Mouse (Mus musculus): Measurements from ENCODE around the gene Ppm1b.

The Ppm1b gene

DNA sequence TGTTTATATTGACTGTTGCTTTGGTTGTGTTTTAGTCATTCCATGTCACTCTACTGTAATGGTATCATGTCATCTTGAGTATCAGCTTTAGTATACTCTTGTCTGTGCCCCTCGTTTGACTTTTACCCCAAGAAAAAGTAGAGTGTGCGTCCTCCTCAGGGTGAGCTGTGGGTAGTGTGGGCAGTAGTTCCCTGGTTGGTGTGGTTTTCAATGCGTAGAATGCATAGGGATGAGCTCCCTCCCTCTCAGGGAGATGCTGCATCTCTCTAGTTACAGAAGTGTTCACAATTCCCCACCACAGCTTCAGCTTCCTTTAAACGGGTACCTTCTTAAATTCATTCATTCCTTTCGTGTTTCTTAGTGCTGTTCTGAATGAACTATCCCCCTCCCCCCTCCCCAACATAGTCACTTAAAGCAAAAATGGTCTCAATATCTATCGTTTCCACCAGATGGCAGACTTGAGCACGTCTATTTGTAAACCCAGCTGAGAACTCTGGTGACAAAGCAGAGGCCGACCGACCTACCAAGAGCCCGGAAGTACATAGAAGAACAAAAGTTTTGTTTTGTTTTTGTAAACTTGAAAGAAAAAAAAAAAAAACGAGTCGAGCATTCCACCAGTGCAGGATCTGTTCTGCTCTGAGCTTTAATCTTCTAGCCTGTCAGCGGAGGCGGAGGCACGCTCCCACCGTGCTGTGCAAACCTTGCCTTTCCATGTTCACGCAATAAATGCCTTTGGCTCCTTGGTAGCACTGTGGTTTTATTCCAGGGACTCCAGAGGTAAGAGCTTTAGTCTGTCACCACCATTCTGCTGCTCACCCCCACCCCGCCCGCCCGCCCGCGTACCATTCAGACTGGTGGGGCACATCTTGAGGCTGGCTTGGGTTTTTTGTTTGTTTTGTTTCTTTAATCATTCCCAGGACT, 67.0 kb downstream of the Ppm1b start:
- no peak for DNase-seq (ENCODE audit: low spot score)

DNA sequence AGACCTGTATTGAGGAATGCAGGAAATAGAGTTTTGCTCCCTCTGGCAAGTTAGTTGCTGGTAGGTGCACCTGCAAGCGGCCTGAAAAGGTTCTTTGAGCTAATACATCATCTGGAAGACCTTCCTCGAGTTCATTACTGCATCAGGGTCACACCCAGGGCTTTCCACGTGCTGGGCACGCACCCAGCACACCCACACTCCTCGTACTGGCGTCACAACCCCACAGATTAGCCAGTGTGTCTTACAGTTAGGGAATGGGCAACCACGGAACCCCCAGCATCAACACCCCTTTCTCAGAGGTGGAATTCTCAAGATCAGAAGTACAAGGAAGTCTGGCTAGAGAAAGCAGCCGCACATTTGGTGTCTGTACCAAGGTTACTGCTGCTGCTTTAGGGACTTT, 67.7 kb downstream of the Ppm1b start:
- no peak for DNase-seq (ENCODE audit: low spot score)

DNA sequence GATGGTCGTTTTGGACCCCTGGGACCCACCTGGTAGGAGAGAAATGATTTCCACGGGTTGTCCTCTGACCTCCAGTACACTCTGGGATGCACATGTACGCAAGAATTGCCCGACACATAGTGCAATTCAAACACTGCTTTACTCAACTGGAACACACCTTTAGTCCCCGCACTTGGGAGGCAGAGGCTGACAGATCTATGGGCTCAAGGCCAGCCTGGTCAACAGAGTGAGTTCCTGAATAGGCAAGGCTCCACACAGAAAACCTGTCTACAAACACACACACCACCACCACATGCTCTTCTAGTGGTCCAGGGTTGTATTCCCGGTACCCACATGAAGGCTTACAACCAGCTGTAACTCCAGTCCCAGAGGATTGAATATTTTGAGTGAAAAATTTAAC, 68.6 kb downstream of the Ppm1b start:
- no peak for DNase-seq (ENCODE audit: low spot score)

DNA sequence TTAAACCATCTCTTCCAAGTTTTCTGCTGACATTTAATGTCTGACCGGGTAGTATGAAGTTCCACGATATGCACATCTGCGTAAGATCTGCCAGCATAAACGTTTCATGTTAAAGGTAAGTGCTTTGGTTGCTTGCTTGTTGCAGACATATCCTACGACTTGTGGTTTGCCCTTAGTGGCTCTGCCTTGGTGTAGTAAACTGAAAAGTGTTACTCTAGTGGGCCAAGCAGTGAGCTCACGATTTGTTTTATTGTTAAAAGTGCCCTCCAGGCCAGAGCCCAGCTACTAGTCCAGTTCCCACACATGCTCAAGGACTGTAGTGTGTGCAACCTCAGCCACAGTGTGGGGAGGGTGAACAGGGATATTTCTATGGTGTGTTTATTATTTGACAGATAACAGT, 69.9 kb downstream of the Ppm1b start:
- DNase-seq (ENCODE audit: low spot score), result no peak

DNA sequence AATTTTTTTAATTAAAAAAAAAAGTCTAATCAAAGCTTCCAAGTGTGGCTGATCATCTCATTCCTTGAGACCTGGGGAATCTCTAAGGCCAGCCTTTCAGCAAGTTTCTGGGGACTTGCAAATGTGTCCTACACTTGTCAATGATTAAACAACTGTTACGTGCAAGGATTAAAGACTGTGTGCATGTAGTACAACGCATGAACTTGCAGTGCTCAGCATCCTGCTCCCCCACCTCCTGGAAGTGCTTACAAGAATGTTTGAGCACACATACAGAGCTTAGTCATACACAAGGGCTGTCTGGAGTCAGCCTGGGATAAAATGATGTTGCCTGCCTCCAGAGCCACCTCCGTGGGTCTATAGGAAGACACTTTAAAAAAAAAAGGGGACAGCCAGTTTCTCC, 70.7 kb downstream of the Ppm1b start:
- DNase-seq (ENCODE audit: low spot score), result no peak

DNA sequence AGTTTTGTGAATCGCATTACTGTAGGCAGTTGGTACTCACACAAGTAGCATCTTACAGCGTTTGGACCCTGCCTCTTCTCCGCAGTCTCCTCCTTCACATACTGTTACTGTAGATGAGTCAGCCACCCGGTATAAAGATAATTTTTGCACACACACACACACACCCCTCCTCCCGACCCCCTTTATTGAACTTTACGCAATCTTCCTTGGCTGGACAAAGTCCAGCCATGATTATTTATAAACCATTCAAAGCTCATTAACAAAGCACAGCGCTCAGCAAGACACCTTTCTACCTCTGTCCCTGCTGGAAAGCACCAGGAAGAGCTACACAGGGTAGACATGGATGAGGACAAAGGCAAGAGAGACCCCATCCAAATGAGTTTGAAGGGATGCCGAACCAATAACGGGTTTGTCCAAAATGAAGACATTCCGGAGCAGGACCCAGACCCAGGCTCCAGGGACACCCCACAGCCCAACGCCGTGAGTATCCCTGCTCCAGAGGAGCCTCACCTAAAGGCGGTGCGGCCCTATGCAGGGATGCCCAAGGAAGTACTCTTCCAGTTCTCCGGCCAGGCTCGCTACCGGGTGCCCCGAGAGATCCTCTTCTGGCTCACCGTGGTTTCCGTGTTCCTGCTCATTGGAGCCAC, 71.7 kb downstream of the Ppm1b start, which contains the start of gene Slc3a1:
TSS of gene Slc3a1 (plus strand) at position 284 of the 647 bp plus-strand sequence.
- DNase-seq (ENCODE audit: low spot score), result no peak

DNA sequence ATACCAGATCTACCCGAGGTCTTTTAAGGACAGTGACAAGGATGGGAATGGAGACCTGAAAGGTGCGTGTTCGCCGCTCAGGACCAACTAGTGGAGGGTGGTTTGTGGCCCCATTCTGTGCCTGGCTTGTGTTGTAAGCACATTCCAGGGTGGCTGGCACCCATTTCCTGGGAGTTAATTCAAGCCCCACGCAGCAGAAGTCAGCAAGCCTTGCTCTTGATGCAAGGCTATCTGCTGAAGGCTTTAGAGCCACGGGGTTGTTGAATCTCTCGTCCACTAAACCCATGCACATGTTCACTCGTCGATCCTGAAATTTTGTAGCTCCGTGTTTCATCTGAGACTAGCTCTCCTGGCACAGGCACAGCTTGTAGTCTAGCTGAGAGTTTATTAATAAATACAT, 72.3 kb downstream of the Ppm1b start:
- no peak for DNase-seq (ENCODE audit: low spot score)

DNA sequence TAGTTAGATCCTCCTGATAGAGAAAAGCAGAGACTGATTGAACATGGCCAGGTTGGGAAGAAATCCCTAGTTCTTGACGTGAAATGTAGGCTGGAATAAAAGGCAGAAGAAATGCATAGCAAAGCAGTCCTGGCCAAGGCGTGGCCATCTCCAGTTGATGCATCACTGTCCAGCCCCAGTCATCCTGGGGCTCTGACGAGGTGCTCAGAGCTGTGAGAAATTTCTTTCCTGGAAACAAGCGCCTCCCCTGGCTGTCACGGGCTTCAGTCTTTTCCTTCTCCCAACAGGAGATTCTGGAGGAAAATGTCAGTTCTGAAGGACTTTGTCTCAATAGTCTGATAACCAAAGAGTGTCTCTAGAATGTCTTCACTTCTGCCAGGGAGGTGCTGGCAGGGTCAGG, 74.1 kb downstream of the Ppm1b start:
- no peak for DNase-seq (ENCODE audit: low spot score)

DNA sequence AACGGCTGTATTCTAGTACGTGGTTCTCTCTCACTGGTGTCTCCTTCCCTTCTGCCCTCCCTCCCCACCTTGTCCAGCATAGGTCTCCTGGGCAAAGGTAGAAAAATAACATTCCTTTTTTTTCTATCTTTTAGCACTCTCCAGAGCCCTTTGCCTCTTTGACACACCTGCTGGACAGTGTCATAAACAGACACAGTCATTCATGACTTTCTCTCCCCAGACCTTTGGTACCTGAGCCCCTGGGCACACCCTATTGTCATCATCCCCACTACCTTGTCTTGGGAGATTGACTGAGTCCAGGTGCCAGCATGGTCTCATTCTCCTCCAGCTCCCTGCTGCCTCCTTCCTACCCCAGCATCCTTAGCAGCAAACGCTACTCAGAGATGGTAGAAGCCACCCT, 76.5 kb downstream of the Ppm1b start:
- DNase-seq (ENCODE audit: low spot score), result no peak

DNA sequence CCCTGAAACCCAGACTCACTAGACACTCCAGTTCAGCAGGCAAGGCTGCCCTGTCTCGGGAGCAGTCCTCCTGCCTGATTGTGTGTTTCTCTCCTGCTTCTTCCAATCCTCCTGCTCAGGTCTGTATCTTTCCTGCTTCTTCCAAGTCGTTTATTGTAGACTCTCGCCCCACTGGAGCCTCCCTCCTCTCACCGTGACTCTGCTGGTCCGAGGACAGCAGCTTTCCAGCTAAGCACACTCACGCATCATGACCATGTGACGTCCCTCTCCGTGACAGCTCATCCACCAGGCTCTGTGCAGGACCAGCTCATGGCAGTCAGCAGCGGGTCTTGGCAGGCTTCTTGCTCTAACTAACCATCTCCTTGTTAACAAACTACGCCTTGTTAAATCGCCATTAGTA, 77.5 kb downstream of the Ppm1b start:
- DNase-seq (ENCODE audit: low spot score), result no peak

DNA sequence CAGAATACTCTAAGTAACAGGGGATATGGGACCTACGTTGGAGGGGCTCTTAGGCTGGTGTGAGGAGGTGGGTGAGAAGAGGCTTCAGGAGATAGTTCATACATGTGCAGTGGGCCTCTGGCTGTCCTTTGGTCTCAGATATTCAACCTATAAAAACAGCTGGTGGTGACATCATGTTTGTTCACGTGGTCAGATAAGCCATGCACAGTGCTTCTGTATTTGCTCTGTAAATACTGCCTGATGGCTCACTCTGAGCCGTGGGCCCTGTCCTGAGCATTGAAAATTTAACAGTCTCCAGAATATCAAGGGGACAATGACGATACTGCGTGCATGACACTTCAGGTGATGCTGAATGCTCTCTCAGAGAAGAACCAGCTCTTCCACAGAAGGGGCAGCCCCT, 81.3 kb downstream of the Ppm1b start:
- no peak for DNase-seq (ENCODE audit: low spot score)

DNA sequence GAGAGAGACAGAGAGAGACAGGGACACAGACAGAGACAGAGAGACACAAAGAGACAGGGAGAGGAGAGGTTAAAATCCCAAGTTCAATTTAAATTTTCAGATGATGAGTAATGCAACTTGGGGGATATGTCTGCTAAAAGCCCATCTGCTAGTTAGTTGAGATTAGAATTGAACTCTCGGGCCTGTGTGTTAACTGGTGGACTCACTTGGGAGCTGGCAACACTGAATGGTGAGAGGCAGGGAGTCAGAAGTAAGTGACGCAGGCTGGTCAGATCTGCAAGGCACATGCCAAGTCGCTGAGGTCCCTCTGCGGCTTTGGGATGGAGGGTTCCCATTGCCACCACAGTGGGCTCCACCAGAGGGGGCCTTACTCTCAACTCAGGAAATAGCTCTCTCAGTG, 81.8 kb downstream of the Ppm1b start:
- DNase-seq (ENCODE audit: low spot score), result no peak

DNA sequence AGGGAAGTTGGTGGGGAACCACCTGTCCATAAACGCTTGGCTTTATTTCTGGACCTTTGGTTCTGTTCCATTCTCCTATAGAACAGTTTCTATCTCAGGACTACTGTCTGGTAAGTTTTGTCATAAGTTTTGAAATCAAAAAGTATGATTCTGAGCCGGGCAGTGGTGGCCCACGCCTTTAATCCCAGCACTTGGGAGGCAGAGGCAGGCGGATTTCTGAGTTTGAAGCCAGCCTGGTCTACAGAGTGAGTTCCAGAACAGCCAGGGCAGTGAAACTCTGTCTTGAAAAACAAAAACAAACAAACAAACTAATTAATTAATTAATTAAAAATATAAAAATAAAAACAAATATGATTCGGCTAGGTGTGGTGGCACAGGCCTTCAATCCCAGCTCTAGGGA, 82.2 kb downstream of the Ppm1b start:
- DNase-seq (ENCODE audit: low spot score), result no peak

DNA sequence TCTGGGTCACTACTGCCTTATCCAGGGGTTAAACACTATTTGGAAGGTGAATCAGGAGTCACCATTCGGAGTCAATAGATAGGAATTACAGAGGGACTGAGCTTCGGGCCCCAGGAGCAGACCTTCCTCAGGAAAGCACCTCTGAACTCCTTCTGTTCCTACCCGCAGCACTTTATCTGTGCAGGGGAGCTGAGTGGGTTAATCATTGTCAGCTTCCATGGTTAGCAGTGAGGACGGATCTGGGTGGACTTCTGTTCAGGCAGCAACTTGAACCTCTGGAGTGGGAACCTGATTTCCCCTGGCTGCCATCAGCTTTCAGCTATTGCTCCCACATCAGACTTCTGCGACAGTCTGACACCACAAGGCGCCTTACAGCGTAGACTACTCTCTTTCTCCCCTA, 84.4 kb downstream of the Ppm1b start:
- DNase-seq (ENCODE audit: low spot score), result no peak

DNA sequence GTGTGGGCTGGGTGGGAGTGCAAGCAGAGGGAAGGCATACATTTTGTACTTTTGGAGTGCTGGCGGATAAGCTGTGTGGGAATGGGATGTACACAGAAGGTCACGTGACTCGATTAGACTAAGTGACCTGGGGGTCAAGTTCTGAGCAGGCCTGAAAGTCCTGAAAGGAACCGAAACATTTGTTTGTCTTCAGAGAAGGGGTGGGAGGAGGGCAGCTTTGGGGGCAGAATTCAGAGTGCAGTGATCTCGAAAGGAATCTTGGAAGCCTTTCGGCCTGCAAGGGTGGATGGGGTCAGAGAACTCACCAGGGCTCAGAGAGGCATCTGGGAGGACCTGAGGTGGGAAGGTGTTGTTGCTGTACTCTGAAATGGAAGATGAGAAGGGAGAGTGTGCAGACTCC, 85.9 kb downstream of the Ppm1b start:
- no peak for DNase-seq (ENCODE audit: low spot score)

DNA sequence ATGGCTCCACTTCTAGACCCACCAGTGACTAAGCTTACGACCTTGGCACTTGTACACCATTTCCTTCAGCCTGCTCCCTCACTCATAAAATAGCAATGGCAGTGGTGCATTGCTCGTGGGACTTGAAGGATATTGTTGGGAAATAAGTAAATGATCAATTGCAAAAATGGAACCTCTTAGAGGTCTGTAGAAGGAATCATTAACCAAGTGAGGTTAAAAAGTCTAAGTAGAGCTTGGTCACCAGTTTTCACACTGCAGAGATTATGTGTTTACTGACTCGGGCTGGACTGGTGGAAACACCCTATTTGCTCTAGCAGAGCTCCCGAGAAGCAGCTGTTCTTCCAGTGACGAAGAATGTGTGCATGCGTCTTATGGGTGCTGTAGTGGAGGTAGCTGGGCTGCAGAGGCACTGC, 86.9 kb downstream of the Ppm1b start:
- DNase-seq (ENCODE audit: low spot score), result no peak

DNA sequence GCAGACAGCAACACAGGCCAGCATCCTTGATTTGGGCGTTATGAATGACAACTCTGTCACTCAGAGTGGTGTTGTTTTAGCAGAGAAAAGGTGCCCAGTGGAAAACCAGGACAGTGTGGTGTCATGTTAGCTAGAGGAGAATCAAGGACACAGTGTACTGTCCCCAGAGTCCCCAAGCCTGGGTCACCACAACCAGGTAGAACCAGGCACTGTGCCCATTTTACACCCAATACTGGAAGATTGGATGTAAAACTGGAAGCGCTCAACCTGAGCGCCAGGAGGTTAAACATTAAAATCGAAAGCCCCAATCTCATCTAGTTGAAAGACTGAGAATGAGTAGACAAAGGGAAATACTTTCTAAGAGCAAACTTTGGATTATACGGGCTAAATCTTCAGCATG, 87.9 kb downstream of the Ppm1b start:
- DNase-seq (ENCODE audit: low spot score), result no peak

DNA sequence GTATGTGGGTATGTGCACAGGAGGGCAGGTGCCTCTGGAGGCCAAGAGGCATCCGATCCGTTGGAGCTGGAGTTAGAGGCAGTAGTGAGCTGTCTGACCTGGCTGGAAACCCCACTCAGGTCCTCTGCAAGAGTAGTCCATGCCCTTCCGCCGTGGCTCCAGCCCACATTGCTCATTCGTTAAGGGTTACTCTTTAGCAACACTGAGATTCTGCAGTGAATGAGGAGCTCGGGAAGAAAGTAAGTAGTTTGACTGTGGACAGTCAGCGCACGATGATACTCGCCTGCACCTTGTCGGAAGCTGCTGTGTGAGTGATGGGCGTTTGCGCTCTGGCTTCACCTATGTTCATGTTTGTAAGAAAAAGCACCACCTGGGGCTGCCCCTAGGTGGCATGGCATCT, 88.6 kb downstream of the Ppm1b start:
- DNase-seq (ENCODE audit: low spot score), result peak; percentile 16

DNA sequence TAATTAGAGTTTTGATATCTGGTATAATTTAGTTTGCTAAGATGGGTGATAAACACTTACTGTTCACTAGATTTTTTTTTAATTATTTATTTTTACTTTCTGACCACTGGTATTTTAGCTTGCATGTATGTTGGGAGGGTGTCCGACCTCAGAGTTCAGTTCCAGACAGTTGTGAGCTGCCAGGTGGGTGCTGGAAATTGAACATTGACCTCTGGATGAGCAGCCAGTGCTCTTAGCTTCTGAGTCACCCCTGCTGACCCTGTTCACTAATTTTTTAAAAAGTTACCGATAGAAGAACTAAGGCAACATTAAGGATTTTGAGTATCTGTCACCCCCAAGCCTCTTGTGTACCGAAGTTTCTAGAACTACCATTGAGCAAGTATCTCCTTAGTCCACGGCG, 91.8 kb downstream of the Ppm1b start:
- DNase-seq (ENCODE audit: low spot score), result no peak

DNA sequence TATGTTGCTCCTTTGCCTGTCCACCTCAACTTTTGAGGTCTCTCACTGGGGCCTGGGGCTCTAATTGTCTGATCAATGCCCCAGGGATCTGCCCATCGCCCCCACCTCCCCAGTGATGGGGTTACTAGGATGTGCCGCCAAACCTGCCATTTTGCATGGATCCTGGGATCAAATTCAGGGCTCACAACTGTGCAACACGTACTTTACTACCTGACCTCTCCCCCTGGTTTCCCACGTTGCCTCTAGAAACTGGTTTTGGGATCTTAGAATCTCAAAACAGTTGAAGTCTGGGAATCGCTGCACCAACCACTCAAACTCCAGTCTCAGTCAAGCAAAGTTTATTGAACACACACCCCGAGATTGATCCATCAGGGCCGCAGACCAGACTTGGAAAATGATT, 101.7 kb downstream of the Ppm1b start:
- DNase-seq (ENCODE audit: low spot score), result no peak

DNA sequence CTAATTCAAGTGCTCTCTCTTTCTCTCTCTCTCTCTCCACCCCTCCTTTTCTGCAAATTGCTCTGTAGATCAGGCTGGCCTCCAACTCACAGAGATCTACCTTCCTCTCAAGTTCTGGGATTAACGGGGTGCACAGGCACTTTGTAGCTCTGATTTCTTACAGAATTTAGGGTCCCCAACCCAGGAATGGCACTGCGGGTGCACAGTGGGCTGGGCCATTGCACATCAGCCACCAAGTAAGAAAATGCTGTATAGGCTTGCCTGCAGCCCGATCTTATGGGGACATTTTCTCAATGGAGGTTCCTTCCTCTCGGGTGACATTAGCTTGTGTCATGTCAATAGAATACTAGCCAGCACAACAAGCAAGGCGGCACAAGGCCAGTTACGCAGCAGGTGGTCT, 102.6 kb downstream of the Ppm1b start:
- no peak for DNase-seq (ENCODE audit: low spot score)

DNA sequence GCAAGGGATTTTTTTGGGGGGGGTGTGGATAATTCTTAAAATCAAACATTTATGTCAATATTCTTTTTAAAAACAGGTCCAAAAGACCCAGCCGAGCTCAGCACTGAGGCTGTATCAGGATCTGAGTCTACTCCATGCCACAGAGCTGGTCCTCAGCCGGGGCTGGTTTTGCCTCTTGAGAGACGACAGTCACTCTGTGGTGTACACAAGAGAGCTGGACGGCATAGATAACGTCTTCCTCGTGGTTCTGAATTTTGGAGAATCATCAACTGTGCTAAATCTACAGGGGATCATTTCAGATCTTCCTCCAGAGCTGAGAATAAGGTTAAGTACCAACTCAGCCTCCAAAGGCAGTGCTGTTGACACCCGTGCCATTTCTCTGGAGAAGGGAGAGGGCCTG, 107.0 kb downstream of the Ppm1b start:
- no peak for DNase-seq (ENCODE audit: low spot score)

DNA sequence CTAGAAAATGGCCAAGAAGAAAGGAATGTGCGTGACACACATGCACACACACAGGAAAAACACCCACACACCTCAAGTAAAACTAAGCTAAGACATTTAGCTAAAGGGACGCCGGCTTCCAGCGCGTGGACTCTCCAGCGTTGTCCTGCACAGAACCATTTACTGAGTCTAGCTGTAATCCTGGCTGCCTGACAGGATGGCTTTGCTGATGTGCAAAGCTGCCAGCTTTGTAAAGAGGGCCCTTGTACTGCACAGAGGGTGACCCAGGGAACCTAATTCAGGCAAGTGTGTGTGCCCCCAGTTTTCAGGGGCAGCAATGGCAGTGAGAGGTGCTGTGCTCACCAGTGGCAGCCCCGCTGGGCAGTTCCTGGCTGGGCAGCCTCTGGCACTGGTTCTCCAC, 110.8 kb downstream of the Ppm1b start:
- DNase-seq (ENCODE audit: low spot score), result no peak

DNA sequence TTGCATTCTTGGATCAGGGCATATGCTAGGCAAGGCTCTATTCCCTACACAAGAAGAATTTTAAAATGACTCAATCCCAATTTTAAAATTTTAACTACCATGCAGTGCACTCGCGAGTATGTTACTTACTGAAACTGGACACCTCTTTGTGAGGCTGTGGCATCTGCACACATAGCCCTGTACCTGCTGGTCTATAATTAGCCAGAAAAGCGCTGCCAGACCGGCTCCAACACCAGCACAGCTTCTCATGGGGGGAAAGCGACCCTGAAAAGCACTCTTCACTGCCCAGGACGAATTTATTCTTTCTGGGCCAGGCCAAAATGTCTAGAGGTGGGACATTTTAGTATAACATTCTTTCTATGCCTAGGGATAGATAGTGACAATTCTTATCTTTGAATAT, 114.1 kb downstream of the Ppm1b start:
- DNase-seq (ENCODE audit: low spot score), result no peak
